Mouse (Mus musculus) adrenal gland, adult 8-10 months (tissue): ENCODE measurements at regions not wholly inside any gene's neighbourhood (a gene's known extent, or its start where the extent isn't known, plus 50 kb on each side); places are given as distances from the start of the nearest gene placed in this dataset.

Experiments
- DNase-seq: peaks from one replicate; pipeline ENCODE4 v3.0.0; 2022

DNA sequence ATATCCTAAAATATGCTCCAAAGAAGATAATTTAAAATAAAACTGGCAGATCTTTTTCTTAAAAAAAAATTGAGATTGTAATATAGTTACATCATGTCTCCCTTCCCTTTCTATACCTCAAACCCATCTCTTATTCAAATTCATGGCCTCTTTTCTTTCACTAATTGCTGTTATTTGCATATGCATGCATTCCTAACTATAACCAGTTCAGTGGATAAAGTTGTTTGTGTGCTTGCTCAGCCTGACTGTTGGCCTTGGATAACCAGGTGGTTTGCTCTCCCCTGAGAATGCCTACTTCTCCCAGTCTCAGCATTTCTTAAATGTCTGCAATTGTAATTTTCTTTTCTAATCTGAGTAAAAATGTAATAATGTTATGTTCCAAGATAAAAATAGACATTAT is 2154.8 kb downstream of the 4930444P10Rik start:
- DNase-seq: no peak

DNA sequence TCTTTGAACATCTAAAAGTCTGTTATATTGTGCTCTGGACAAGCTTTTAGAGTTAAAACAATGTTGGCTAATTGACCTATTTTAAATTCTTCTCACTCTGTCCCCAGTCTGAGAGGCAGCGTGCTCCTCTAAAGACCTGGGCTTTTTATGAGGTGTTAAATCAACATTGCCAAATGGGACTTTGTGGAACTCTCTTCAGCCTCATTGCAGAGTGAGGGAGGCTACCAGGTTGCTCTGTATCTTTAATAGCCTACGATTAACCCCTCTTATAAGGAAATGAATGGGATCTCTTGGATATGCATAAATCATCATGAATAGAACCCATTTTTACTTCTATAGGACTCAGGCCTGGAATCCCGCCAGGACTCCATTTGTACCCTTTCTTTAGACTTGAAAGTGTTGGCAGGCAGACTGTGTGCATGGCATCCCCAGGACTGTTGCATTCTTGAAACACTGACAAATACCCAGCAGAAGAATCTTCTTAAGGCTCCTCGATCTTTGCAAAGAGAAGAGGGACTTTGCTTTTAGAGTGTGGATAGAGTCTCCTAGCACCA is 2157.1 kb downstream of the 4930444P10Rik start:
- DNase-seq: no peak

DNA sequence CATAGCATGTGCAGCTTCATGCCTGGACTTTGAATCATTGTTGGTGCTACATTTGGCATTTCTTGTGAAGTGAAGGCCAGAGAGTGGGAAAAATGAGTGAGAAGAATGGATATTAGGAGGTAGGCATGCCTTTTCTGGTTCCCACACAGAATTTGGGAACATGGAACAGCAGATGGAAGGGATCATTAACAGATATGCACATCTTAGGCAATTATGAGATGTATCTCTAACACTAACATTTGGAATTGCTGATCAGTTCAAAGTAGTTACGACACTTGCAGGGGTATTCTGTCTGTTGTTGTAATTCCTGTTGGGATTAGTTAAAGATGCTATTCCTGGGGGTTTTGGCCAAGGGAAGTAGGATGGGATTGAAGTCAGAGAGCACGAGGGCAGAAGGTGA is 2164.4 kb downstream of the 4930444P10Rik start:
- DNase-seq: no peak

DNA sequence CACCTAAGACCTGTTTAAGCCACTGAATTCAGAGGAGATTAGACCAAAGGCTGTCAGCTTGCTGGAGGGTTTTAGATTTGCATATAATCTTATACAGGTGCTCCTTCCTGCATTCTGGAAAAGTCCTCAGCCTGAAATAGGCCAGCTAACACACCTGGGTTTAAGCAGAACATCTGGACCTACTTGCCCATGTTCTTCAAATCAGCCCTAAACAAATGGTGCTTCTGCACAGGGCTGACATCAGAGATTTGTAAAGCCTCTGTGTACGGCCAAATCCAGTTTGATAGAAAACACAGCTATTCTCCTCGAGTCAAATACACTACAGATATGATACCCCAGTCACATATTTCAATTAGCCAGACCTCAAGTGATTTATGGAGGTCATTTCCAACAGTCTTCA is 2165.2 kb downstream of the 4930444P10Rik start:
- DNase-seq: no peak

DNA sequence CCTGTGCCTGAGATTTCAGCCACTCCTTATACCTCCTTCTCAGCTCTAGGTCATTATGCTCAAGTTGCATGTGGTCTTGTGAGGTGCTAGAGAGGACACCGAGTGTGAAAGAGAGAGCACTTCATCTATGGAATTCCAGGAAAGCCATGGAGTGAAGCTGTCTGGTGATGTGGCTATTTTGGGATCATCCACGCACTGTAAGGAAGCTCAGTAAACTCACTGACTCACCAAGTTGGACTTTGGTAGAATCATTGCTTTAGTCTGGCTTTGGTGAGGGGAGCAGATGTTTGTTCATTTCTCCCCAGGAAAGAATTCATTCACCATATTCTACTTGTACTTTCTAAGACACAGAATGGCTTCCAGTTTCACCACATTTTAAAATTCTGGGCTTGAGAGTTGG is 2167.1 kb downstream of the 4930444P10Rik start:
- no peak for DNase-seq

DNA sequence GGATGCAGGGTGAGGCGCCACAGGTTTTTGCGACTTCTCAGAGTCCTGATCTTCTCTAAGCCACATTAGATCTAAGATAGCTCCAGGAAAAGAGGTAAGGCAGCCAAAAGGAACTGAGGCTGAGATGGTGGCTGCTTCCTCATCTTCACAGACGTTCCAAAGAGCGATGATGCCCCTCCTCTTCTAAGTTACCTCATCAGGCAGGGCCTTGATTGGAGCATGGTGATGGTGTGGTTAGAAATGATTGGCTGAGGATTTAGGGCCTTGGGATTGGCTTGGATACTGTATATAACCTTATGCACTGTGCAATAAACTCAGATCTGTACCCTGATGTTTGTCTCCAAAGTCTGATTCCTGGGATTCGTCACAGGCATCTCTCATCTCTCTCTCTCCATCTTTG is 2177.9 kb downstream of the 4930444P10Rik start:
- no peak for DNase-seq

DNA sequence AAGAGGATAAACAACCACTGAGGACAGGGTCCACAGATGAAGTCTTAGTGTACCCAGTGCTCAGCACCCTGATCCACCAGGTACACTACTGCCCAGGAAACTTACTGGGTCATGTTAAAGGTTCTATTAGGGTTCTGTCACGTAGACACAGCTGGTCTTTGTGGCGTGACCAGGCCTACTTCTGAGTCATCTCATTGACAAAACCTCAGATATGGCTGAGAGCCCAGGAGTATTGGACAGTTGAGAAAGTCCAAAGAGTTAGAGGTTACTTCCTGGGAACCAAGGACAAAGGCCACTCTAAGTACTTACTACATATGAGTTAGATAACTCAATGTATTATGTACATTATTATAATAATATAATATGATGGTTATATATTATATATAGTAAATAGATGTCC is 2214.0 kb downstream of the 4930444P10Rik start:
- DNase-seq: peak; percentile 12

DNA sequence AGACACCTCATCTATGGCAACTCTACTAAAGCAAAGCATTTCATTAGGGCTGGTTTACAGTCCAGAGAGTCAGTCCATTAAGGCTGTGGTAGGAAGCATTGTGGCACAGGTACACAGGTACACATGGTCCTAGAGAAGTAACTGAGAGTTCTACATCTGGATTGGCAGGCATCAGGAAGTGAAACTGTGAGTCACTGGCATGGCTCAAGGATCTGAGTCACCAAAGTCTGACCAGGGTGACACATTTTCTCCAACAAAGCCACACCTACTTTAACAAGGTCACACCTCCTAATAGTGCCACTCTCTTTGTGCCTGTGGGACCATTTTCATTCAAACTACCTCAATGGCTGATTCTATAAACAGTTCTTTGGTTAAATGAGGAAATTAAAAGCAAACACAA is 2219.2 kb downstream of the 4930444P10Rik start:
- DNase-seq: peak; percentile 5

DNA sequence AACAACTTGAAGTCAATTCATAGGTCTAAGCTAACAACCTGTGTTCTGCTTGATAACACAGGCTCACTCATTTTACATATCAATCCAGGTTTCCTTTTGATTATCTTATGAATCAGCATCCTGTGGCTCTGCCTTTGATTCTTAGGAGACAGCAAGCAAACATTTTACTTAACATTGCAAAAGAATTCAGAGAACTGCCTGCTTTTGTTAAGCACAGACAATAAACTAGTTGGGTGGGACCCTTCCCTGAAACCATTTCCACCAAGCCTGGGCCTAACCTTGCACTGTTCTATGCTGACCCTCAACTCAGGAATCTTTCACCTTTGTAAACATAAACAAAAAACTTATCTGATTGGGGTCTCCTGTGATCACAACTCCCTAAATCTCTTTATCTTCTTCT is 2220.6 kb downstream of the 4930444P10Rik start:
- no peak for DNase-seq

DNA sequence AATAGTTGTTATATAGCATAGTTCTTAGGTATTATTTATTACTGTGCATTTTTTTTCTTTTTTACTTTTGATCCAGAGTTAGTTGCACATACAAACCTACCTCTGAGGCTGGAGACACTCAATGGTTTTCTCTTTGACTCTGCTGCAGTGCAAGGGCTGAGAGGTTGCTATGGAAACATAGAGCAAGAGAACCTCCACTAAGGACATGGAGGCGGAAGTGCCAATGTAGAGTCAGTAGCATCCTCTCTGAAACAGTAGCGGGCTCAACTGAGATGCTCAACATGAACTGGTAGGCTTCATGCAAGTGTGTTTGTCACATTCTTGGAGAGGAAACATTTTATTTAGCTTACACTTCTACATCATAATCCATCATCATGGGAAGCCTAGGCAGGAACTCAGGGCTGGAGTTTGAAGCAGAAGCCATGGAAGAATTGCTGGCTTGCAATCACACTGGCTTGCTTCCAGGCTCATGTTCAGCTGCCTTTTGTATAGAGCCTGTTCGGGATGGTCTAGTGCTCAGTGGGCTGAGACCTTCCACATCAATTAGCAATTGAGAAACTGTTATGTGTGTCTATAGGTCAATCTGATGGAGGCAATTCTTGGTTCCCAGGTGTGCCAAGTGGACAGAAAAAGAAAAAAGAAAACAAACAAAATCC is 2222.4 kb downstream of the 4930444P10Rik start:
- no peak for DNase-seq

DNA sequence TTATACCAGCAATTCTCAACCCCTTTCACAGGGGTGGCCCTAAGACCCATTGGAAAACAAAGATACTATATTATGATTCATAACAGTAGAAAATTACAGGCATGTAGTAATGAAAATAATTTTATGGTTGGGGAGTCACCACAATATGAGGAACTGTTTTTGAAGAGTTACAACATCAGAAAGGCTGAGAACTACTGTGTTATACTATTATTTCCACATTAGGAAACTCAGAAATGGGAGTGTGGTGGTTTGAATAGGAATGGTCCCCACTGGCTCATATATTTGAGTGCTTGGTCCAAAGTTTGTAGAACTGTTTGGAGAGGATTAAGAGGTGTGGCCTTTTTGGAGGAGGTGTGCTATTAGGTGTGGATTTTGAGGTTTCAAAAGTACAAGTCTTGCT is 2227.4 kb downstream of the 4930444P10Rik start:
- DNase-seq: no peak

DNA sequence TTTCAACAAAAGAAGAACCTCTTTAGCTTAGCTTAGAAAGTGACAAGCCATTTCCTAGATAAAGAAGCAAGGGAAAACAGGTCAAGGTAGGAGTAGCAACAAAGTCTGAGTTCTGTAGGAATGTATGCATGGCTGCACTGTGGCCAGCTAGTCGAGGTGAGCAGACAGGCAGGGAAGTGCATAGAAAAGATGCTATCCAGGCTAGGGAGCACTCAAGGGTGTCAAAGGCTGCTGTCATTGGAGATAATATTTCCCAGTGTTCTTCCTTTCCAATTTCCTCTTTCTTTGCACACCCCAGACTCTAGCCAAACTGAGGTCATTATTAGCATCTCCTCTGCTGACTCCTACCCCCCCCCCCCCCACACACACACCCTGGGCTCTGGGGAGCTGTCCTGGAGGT is 2229.4 kb downstream of the 4930444P10Rik start:
- DNase-seq: no peak

DNA sequence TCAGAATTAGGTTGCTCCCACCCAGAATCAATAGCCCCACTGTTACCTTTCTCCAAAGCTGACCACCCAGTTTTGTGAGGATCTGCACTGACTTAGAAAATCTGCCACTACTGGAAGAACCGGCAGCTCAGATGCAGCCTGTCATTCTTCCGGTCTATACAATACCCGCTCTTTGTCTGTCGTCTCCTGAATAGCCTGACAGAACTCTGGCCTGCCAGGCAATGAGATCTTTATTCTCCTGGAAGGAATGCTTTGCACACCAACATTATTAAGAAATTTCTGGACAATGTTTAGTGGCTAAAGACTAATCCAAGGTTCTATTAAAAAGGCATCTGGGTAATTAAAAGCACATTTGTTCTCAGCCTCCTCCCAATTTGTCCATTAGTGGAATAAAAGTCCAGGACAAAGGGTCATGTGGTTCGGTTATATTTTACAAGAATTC is 2232.0 kb downstream of the 4930444P10Rik start:
- no peak for DNase-seq

DNA sequence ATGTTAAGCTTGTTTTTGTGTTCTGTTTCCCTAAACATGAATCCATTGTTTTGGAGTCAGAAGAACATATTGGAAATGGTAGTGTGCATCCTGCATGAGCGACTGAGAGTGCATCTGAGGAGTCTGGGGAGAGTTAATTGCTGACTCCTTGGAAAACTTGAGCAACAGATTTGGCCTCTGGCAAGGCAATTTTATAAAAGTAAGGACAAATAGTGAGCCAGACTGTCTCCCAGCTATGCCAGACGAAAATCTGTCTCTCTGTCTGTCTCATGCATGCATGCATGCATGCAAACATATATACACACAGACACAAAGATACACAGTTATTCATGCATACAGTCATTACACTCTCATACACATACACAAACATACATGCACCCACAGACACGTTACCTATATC is 2232.7 kb downstream of the 4930444P10Rik start:
- DNase-seq: no peak

DNA sequence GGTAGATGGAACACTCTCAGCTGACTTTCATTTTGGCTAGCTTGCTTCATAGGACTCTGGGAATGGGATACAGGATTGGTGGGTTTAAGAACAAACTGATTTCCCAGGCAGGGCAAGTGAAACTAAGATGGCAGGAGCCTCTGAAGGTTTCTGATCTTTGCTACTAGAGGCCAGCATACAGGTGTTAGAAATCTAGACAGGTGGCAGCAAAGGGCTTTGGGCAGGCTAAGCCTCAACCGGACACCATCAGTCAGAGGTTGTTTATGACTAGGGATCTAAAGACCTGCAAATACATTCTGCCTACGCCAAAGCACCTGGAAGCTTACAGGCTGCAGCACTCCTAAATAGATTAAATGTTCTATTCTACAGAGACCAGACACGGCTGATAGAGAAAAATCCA is 2233.4 kb downstream of the 4930444P10Rik start:
- DNase-seq: no peak

DNA sequence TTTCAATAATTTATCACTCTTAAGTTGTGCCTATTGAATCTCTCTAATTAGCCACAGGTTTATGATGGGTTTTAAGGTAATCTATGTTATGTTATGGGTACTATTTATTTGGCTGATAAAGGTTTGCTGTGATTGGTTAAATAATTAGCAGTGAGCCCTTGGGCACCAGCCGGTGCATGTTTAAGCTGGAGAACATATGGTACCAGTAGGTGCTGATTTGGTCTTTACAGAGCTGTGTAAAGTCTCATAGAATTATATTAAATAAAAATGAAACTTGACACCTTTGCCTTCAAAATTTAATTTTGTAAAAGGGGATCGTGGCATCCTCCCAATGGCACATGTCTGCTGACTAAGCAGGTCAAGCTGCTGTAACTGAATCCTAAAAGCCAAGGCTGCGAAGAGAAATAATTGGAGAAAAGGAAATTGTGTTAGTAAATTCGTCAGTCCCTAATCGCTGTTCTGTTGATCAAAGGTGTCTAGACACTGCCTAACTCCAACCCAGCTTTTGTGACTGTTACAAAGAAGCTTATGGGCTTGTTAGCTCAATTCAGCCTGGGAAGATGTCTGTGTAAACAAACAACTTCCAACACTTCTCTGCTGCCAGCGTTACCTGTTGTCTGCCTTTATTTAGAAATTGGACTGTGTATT is 2234.6 kb downstream of the 4930444P10Rik start:
- DNase-seq: no peak

DNA sequence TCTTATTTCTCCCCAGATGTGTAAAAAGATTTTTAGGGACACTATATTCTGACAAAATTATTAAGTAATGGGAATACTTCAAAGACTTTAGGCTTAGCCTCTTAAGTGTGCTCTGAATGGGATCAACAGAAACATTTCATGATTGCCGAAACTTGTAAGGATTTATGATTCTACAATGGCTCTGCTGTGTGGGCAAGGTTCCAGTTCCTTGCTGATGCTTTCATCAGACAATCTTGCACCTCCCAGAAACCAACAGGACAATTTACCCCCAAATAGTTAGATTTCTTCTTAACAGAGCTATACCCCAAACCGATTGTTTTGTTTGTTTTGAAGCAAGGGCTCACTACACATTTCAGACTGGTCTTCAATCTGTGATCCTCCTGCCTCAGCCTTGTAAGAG is 2236.1 kb downstream of the 4930444P10Rik start:
- no peak for DNase-seq

DNA sequence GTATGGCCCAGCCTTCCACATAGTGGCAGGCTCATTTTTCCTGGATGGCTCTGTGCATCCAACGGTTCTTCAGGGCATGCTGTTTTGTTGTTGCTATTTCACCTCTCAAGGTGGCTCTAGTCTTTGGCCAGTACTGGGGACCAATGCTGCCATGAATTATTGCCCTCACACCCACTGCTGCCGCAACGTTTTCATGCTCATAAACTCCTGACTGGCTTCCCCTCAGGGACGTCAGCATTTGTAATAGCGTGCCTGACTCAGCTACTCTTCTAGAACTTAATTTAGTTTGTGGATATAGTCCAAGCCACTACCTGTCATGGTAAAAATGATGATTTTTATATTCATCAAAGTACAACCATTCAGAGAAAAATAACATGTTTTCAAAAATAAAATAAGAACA is 2242.0 kb downstream of the 4930444P10Rik start:
- DNase-seq: no peak

DNA sequence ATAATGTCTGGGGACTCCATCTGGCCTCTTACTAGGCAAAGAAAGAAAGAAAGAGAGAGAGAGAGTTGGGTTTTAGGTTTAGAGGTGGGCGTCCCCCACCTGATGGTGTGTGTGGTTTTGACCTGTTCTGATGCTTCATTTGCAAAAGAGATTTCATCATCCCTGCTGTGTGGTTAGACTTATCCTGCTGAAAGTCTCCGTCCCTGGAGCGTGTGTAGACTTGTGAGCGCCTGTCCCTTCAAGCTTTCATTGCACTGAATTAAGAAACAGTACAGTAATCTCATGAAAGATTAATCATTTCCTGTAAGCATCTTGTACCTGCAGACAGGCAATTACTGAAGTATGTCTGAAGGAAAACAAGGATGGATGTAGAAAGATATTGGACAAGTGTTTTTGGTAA is 2244.1 kb downstream of the 4930444P10Rik start:
- no peak for DNase-seq

DNA sequence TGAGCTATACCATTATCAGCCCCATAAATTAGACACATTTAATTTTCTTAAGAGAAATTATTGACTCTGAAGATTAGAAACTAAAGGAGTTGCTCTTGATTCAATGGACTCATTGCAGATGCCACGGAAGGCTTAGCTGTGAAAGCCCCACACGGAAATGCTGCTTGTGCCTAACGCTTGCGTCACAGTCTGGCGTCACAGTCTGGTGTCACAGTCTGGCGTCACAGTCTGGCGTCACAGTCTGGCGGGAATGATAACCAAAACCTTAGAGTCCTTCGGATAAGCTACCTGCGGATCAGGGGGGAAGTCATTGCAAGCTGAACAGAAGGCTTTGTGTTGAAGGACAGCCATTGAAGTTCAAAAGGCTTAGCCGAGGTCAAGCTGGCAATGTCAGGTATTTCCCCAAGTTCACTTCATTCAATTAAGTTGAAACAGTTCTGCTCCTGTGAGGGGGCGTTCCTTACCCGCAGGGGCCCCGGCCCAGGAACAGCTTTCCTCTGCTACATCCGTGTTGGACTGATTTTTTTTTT is 2246.7 kb downstream of the 4930444P10Rik start:
- no peak for DNase-seq

DNA sequence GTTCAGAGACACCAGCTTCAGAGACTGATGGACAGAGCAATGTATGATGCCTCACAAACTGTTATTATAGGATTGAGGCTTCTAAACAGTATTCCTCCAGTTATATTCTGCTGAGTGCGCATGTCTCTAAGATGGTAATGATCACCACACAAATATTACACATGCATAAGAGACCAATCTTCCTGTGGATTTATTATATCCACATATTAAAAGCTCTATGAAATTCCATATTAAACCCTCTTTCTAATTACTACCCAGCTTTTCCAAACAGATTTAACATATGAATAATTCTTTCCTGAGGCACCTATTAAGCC is 2252.9 kb downstream of the 4930444P10Rik start:
- DNase-seq: no peak

DNA sequence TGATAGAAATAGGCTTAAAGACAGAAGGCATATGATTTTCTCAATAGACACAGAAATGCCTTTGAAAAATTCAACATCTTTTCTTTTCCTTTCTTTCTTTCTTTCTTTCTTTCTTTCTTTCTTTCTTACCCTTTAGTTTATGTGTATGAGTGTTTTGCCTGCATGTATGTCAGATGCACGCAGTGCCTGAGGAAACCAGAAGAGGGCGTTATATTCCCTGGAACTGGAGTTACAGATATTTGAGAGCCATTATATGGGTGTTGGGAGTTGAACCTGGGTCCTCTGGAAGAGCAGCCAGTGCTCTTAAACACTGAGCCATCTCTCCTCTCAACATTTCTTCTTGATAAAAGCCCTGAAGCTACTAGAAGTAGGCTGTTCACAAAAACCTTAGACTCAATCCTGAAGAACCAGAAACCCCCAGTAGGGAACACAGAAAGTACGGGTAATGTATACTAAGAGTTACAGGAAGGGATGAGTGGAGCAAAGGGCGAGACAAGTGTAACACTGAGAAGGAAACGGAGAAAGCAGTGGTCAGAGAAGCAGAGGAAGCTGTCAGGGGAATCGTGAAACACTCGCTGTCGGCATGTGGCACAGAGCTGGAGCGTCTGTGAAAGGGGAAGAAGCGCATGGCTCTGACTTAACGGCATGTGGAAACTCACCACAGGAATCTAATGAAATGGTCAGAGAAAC is 2253.4 kb downstream of the 4930444P10Rik start:
- no peak for DNase-seq
